In the genomic region with DNA sequence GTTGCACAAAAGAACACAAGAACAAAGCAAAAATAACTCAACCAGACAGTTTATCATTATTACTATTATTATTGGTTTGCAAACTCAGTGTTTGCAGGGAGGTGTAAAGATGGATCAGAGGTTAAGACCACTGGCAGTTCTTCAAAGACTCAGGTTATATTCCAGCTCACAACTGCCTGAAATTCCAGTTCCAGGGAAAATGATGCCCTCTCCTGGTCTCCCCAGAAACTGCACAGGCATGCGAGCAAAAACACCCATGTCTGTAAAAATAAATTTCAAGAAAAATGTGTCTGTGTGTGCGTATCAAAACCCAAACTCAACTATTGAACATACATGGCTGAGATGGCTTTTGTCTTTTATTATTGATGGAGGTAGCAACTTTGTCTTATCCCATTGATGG, we compare ENCODE assay signal across 9 mouse cellular contexts. TPM values are rescaled to one million over a fixed set of nuclear protein-coding genes. Genes with fewer than 3 reads are reported as not detected.
DNase-seq lines count a peak whose midpoint lies in the region; ATAC-seq and TF ChIP-seq lines count a peak whose summit lies in the region.
"Had no signal": no experiment of that assay in that cellular context is flagged by ENCODE, and none has a peak within 500 bp of the region (broad histone marks: within the 10 kb centered on the region; RNA-seq: fewer than 3 reads in every experiment).

No protein-coding gene starts in this region.

- ATAC-seq in forebrain, embryonic 14.5 days: no peak
- no peak for ATAC-seq in forebrain, embryonic 13.5 days
- no peak for ATAC-seq in neural tube, embryonic 15.5 days (ENCODE audit: low FRiP score)
- no peak for ATAC-seq in hindbrain, postnatal 0 days
- no peak for ATAC-seq in lung, embryonic 15.5 days (ENCODE audit: borderline replicate concordance, extremely low read depth, low FRiP score, low TSS enrichment)

- H3K9ac ChIP-seq in forebrain, embryonic 14.5 days (ENCODE audit: low read length): no peak overlapping the region
- no peak overlapping the region for H3K9ac ChIP-seq in forebrain, embryonic 13.5 days
- H3K9ac ChIP-seq in neural tube, embryonic 15.5 days (replicated peaks): no peak overlapping the region
- H3K9ac ChIP-seq in hindbrain, postnatal 0 days (replicated peaks; ENCODE audit: low read length): no peak overlapping the region
- no peak overlapping the region for H3K9ac ChIP-seq in lung, embryonic 15.5 days
- H3K9ac ChIP-seq: heart, embryonic 13.5 days had no signal

- H3K27ac ChIP-seq in forebrain, embryonic 14.5 days (ENCODE audit: low read depth, low read length): no peak overlapping the region
- H3K27ac ChIP-seq in forebrain, embryonic 13.5 days: no peak overlapping the region
- H3K27ac ChIP-seq in neural tube, embryonic 15.5 days (replicated peaks): no peak overlapping the region
- no peak overlapping the region for H3K27ac ChIP-seq in cerebellum, adult 2 months (ENCODE audit: insufficient read depth, low read length)
- no peak overlapping the region for H3K27ac ChIP-seq in hindbrain, postnatal 0 days
- 0 out of 2 replicates have a peak overlapping the region, but pooled peaks have one; percentile 5 for H3K27ac ChIP-seq in lung, embryonic 15.5 days

- H3K4me3 ChIP-seq in forebrain, embryonic 14.5 days (ENCODE audit: low read depth, low read length): no peak overlapping the region
- no peak overlapping the region for H3K4me3 ChIP-seq in forebrain, embryonic 13.5 days
- no peak overlapping the region for H3K4me3 ChIP-seq in neural tube, embryonic 15.5 days (replicated peaks)
- no peak overlapping the region for H3K4me3 ChIP-seq in cerebellum, adult 2 months (replicated peaks; ENCODE audit: insufficient read depth, low read depth, low read length)
- no peak overlapping the region for H3K4me3 ChIP-seq in hindbrain, postnatal 0 days (ENCODE audit: low read length)
- H3K4me3 ChIP-seq in lung, embryonic 15.5 days: no peak overlapping the region
- H3K4me3 ChIP-seq: heart, embryonic 13.5 days had no signal

- H3K4me2 ChIP-seq in forebrain, embryonic 14.5 days (ENCODE audit: low read length): no peak overlapping the region
- H3K4me2 ChIP-seq in forebrain, embryonic 13.5 days: no peak overlapping the region
- H3K4me2 ChIP-seq in neural tube, embryonic 15.5 days: no peak overlapping the region
- no peak overlapping the region for H3K4me2 ChIP-seq in hindbrain, postnatal 0 days (ENCODE audit: low read depth, low read length)
- no peak overlapping the region for H3K4me2 ChIP-seq in lung, embryonic 15.5 days
- H3K4me2 ChIP-seq: heart, embryonic 13.5 days had no signal

- 17% methylated on average over 2 of the region's 2 CpGs for WGBS in forebrain, embryonic 14.5 days
- WGBS in forebrain, embryonic 13.5 days: 23% methylated on average over 2 of the region's 2 CpGs
- 15% methylated on average over 2 of the region's 2 CpGs for WGBS in neural tube, embryonic 15.5 days
- WGBS in cerebellum, adult 2 months: 13% methylated on average over 2 of the region's 2 CpGs
- 15% methylated on average over 2 of the region's 2 CpGs for WGBS in hindbrain, postnatal 0 days
- 22% methylated on average over 2 of the region's 2 CpGs for WGBS in lung, embryonic 15.5 days

- peak; percentile 71 for TF ChIP-seq CTCF in cerebellum, adult 2 months (IDR thresholded peaks at IDR 0.05; ENCODE audit: borderline replicate concordance, insufficient read depth, low read depth, low read length)
- TF ChIP-seq CTCF in hindbrain, postnatal 0 days (IDR thresholded peaks at IDR 0.05; ENCODE audit: low read depth): peak; percentile 80

- no peaks in the 10 kb centered on the region for H3K36me3 ChIP-seq in forebrain, embryonic 14.5 days (ENCODE audit: control insufficient read depth, insufficient read depth, low read length)
- H3K36me3 ChIP-seq in forebrain, embryonic 13.5 days (ENCODE audit: poor library complexity, severe bottlenecking): no peaks in the 10 kb centered on the region
- no peaks in the 10 kb centered on the region for H3K36me3 ChIP-seq in neural tube, embryonic 15.5 days
- no peaks in the 10 kb centered on the region for H3K36me3 ChIP-seq in hindbrain, postnatal 0 days (ENCODE audit: insufficient read depth, low read length)
- no peaks in the 10 kb centered on the region for H3K36me3 ChIP-seq in lung, embryonic 15.5 days

- peaks cover 19% of the 10 kb centered on the region for H3K4me1 ChIP-seq in forebrain, embryonic 14.5 days (ENCODE audit: control insufficient read depth, insufficient read depth, low read length)
- peaks cover 29% of the 10 kb centered on the region for H3K4me1 ChIP-seq in forebrain, embryonic 13.5 days
- peaks cover 32% of the 10 kb centered on the region for H3K4me1 ChIP-seq in neural tube, embryonic 15.5 days
- no peaks in the 10 kb centered on the region for H3K4me1 ChIP-seq in cerebellum, adult 2 months (ENCODE audit: control insufficient read depth, insufficient read depth, low read length)
- peaks cover 11% of the 10 kb centered on the region for H3K4me1 ChIP-seq in hindbrain, postnatal 0 days (ENCODE audit: insufficient read depth, low read length)
- peaks cover 57% of the 10 kb centered on the region for H3K4me1 ChIP-seq in lung, embryonic 15.5 days

- no peaks in the 10 kb centered on the region for H3K9me3 ChIP-seq in forebrain, embryonic 14.5 days (replicated peaks; ENCODE audit: control insufficient read depth, low read length)
- no peaks in the 10 kb centered on the region for H3K9me3 ChIP-seq in forebrain, embryonic 13.5 days (replicated peaks)
- no peaks in the 10 kb centered on the region for H3K9me3 ChIP-seq in neural tube, embryonic 15.5 days (replicated peaks)
- no peaks in the 10 kb centered on the region for H3K9me3 ChIP-seq in hindbrain, postnatal 0 days (ENCODE audit: low read length)
- H3K9me3 ChIP-seq in lung, embryonic 15.5 days: no peaks in the 10 kb centered on the region
- H3K9me3 ChIP-seq: heart, embryonic 13.5 days had no signal

- DNase-seq in forebrain, embryonic 14.5 days (ENCODE audit: low spot score): peak; percentile 68
- DNase-seq in neural tube, embryonic 10.5 days (ENCODE audit: extremely low spot score, low spot score): peak; percentile 61
- DNase-seq in cerebellum, adult 2 months: peak; percentile 59 to 68
- peak; percentile 67 for DNase-seq in hindbrain, postnatal 0 days (ENCODE audit: low spot score)
- peak; percentile 43 for DNase-seq in thymus, postnatal 14 days

- TF ChIP-seq POLR2A in cerebellum, adult 2 months (IDR thresholded peaks at IDR 0.05; ENCODE audit: borderline replicate concordance, insufficient read depth, low read length): no peak

- no peaks in the 10 kb centered on the region for H3K27me3 ChIP-seq in forebrain, embryonic 14.5 days (replicated peaks; ENCODE audit: control insufficient read depth, insufficient read depth, low read length)
- H3K27me3 ChIP-seq in forebrain, embryonic 13.5 days: peaks cover 31% of the 10 kb centered on the region
- no peaks in the 10 kb centered on the region for H3K27me3 ChIP-seq in neural tube, embryonic 15.5 days (replicated peaks)
- no peaks in the 10 kb centered on the region for H3K27me3 ChIP-seq in cerebellum, adult 2 months (ENCODE audit: control insufficient read depth, insufficient read depth, low read length)
- no peaks in the 10 kb centered on the region for H3K27me3 ChIP-seq in hindbrain, postnatal 0 days (ENCODE audit: insufficient read depth, low read length)
- no peaks in the 10 kb centered on the region for H3K27me3 ChIP-seq in lung, embryonic 15.5 days
- H3K27me3 ChIP-seq: heart, embryonic 13.5 days had no signal

RNA-seq across cellular contexts. Expression of gene Arhgap35, which starts 2.3 kb away (rescaled TPM):
- 29.6 and 36.1 TPM in 2 replicates for polyA plus RNA-seq in forebrain, embryonic 14.5 days (2014; fragmentation: Nextera tagmentation; extraction: Ambion mirVana)
- 29.1 and 34.1 TPM in 2 replicates for polyA plus RNA-seq in forebrain, embryonic 13.5 days (2015; fragmentation: Nextera tagmentation; extraction: Ambion mirVana)
- polyA plus RNA-seq in neural tube, embryonic 15.5 days (2015; fragmentation: Nextera tagmentation; extraction: Ambion mirVana): 26.0 and 27.4 TPM in 2 replicates
- polyA plus RNA-seq in cerebellum, adult 2 months (2012; rRNA removed): 52.0 and 55.3 TPM in 2 replicates
- total RNA-seq in hindbrain, postnatal 0 days (2014; rRNA removed): 131 and 146 TPM in 2 replicates
- polyA plus RNA-seq in hindbrain, postnatal 0 days (2015; fragmentation: Nextera tagmentation; extraction: Ambion mirVana): 21.2 and 24.8 TPM in 2 replicates
- 19.1 and 19.4 TPM in 2 replicates for polyA plus RNA-seq in lung, embryonic 15.5 days (2015; fragmentation: Nextera tagmentation; extraction: Ambion mirVana)

RNA-seq across cellular contexts. Expression of gene Ceacam15, which starts 58.5 kb away (rescaled TPM):
- polyA plus RNA-seq in forebrain, embryonic 14.5 days (2014; fragmentation: Nextera tagmentation; extraction: Ambion mirVana): not detected in 2 replicates
- not detected in 2 replicates for polyA plus RNA-seq in forebrain, embryonic 13.5 days (2015; fragmentation: Nextera tagmentation; extraction: Ambion mirVana)
- polyA plus RNA-seq in neural tube, embryonic 15.5 days (2015; fragmentation: Nextera tagmentation; extraction: Ambion mirVana): 0.13 TPM in 1 of 2 replicates, not detected in the other
- polyA plus RNA-seq in cerebellum, adult 2 months (2012; rRNA removed): 0.08 TPM in 1 of 2 replicates, not detected in the other
- not detected in 2 replicates for total RNA-seq in hindbrain, postnatal 0 days (2014; rRNA removed)
- polyA plus RNA-seq in hindbrain, postnatal 0 days (2015; fragmentation: Nextera tagmentation; extraction: Ambion mirVana): not detected in 2 replicates
- polyA plus RNA-seq in lung, embryonic 15.5 days (2015; fragmentation: Nextera tagmentation; extraction: Ambion mirVana): not detected in 2 replicates
